In genomic region chr2:18031271-18031821, GRCm38 (mm10) we compare ENCODE assay signal across 9 mouse cellular contexts. TPM values are rescaled to one million over a fixed set of nuclear protein-coding genes. Genes with fewer than 3 reads are reported as not detected.
DNase-seq lines count a peak whose midpoint lies in the region; ATAC-seq and TF ChIP-seq lines count a peak whose summit lies in the region.
"Had no signal": no experiment of that assay in that cellular context is flagged by ENCODE, and none has a peak within 500 bp of the region (broad histone marks: within the 10 kb centered on the region; RNA-seq: fewer than 3 reads in every experiment).

No protein-coding gene starts in this region.

- no peak for ATAC-seq in forebrain, embryonic 16.5 days
- no peak for ATAC-seq in intestine, postnatal 0 days
- ATAC-seq: Patski had no signal

- no peaks in the 10 kb centered on the region for H3K9me3 ChIP-seq in forebrain, embryonic 16.5 days (ENCODE audit: control insufficient read depth, low read length)
- H3K9me3 ChIP-seq in intestine, postnatal 0 days (ENCODE audit: control insufficient read depth) = no peaks in the 10 kb centered on the region

- H3K9ac ChIP-seq in forebrain, embryonic 16.5 days (replicated peaks; ENCODE audit: low read depth, low read length) = peak overlapping the region; percentile 71
- peak overlapping the region; percentile 73 for H3K9ac ChIP-seq in intestine, postnatal 0 days (ENCODE audit: low read depth, low read length)

- no peaks in the 10 kb centered on the region for H3K27me3 ChIP-seq in forebrain, embryonic 16.5 days (replicated peaks; ENCODE audit: control insufficient read depth, insufficient read depth, low read length)
- no peaks in the 10 kb centered on the region for H3K27me3 ChIP-seq in intestine, postnatal 0 days (replicated peaks; ENCODE audit: control insufficient read depth, insufficient read depth, low read length)
- H3K27me3 ChIP-seq: Patski had no signal

- no peak overlapping the region for H3K27ac ChIP-seq in forebrain, embryonic 16.5 days (ENCODE audit: low read length)
- no peak overlapping the region for H3K27ac ChIP-seq in intestine, postnatal 0 days (ENCODE audit: low read depth, low read length)

- peak; percentile 59 to 68 for DNase-seq in layer of hippocampus, postnatal 10 days (ENCODE audit: low spot score in 2 of 2)
- DNase-seq in layer of hippocampus, adult 11-12 months (ENCODE audit: low spot score) = no peak
- peak; percentile 52 for DNase-seq in adrenal gland, postnatal 10 days
- peak; percentile 38 to 51 for DNase-seq in lung, postnatal 4 days
- DNase-seq in spleen, postnatal 14 days (ENCODE audit: low spot score in 2 of 2) = no peak
- no peak for DNase-seq in frontal cortex, postnatal 14 days (ENCODE audit: low spot score in 2 of 2)

- TF ChIP-seq CTCF in intestine, postnatal 0 days (IDR thresholded peaks at IDR 0.05; ENCODE audit: low read depth) = no peak

- H3K4me2 ChIP-seq in forebrain, embryonic 16.5 days (ENCODE audit: low read length) = peak overlapping the region; percentile 77
- H3K4me2 ChIP-seq in intestine, postnatal 0 days (replicated peaks; ENCODE audit: low read depth) = peak overlapping the region; percentile 93

- H3K36me3 ChIP-seq in forebrain, embryonic 16.5 days (ENCODE audit: control insufficient read depth, insufficient read depth) = no peaks in the 10 kb centered on the region
- H3K36me3 ChIP-seq in intestine, postnatal 0 days (ENCODE audit: control insufficient read depth, insufficient read depth) = no peaks in the 10 kb centered on the region

- peaks cover 44% of the 10 kb centered on the region for H3K4me1 ChIP-seq in forebrain, embryonic 16.5 days (replicated peaks; ENCODE audit: control insufficient read depth, insufficient read depth, low read length)
- H3K4me1 ChIP-seq in intestine, postnatal 0 days (replicated peaks; ENCODE audit: control insufficient read depth, insufficient read depth, low read length) = peaks cover 11% of the 10 kb centered on the region

- H3K4me3 ChIP-seq in forebrain, embryonic 16.5 days (replicated peaks; ENCODE audit: low read length) = peak overlapping the region; percentile 39
- peak overlapping the region; percentile 53 for H3K4me3 ChIP-seq in intestine, postnatal 0 days (ENCODE audit: low read depth, low read length)

- 3% methylated on average over 26 of the region's 26 CpGs for WGBS in forebrain, embryonic 16.5 days
- WGBS in intestine, postnatal 0 days = 13% methylated on average over 26 of the region's 26 CpGs

RNA-seq across cellular contexts. Expression of gene A930004D18Rik, which starts 6.2 kb away (rescaled TPM):
- 1 to 10 TPM; 3.3 to 3.8 TPM for total RNA-seq in layer of hippocampus, postnatal 10 days (2021)
- 1 to 10 TPM; 2.3 to 6.1 TPM for total RNA-seq in adrenal gland, postnatal 10 days (2021)
- polyA plus RNA-seq in forebrain, embryonic 16.5 days (2015; fragmentation: Nextera tagmentation; extraction: Ambion mirVana) = 9.6 and 14.1 TPM in 2 replicates
- polyA plus RNA-seq in intestine, postnatal 0 days (2015; fragmentation: Nextera tagmentation; extraction: Ambion mirVana) = 6.3 and 6.8 TPM in 2 replicates

RNA-seq across cellular contexts. Expression of gene Skida1, which starts 17.5 kb away (rescaled TPM):
- 10 to 100 TPM; 12.7 to 14.8 TPM for total RNA-seq in layer of hippocampus, postnatal 10 days (2021)
- 1 to 10 TPM; 3.5 to 4.9 TPM for total RNA-seq in adrenal gland, postnatal 10 days (2021)
- 9.8 and 13.4 TPM in 2 replicates for polyA plus RNA-seq in forebrain, embryonic 16.5 days (2015; fragmentation: Nextera tagmentation; extraction: Ambion mirVana)
- 0.95 and 1.2 TPM in 2 replicates for polyA plus RNA-seq in intestine, postnatal 0 days (2015; fragmentation: Nextera tagmentation; extraction: Ambion mirVana)

RNA-seq across cellular contexts. Expression of gene Mllt10, which starts 23.7 kb away (rescaled TPM):
- 10 to 100 TPM; 48.8 to 58.2 TPM for total RNA-seq in layer of hippocampus, postnatal 10 days (2021)
- total RNA-seq in adrenal gland, postnatal 10 days (2021) = 10 to 100 TPM; 35.1 to 44.5 TPM
- polyA plus RNA-seq in forebrain, embryonic 16.5 days (2015; fragmentation: Nextera tagmentation; extraction: Ambion mirVana) = 53.8 and 56.0 TPM in 2 replicates
- 22.6 and 30.1 TPM in 2 replicates for polyA plus RNA-seq in intestine, postnatal 0 days (2015; fragmentation: Nextera tagmentation; extraction: Ambion mirVana)

RNA-seq across cellular contexts. Expression of gene H2al2a, which starts 34.6 kb away (rescaled TPM):
- total RNA-seq in layer of hippocampus, postnatal 10 days (2021) = not detected
- total RNA-seq in adrenal gland, postnatal 10 days (2021) = not detected
- polyA plus RNA-seq in forebrain, embryonic 16.5 days (2015; fragmentation: Nextera tagmentation; extraction: Ambion mirVana) = not detected in 2 replicates
- not detected in 2 replicates for polyA plus RNA-seq in intestine, postnatal 0 days (2015; fragmentation: Nextera tagmentation; extraction: Ambion mirVana)
- polyA plus RNA-seq: Patski had no signal

Comparison
In these comparisons a context has a peak if more than half of its experiments do, and no peak if none do; other contexts are left out.
1. DNase-seq: peak in layer of hippocampus, postnatal 10 days (2 of 2), adrenal gland, postnatal 10 days (single experiment) and lung, postnatal 4 days (2 of 2); none in layer of hippocampus, adult 11-12 months (single experiment), spleen, postnatal 14 days (0 of 2) and frontal cortex, postnatal 14 days (0 of 2).